Mouse (Mus musculus) testis, adult 2 months (tissue): Measurements from ENCODE around the gene Fli1. TPM values are rescaled to one million over a fixed set of nuclear protein-coding genes. Genes with fewer than 3 reads are reported as not detected.

Experiments
- H3K27ac ChIP-seq: fragments of 200-500 bp; 2 replicates; pipeline ENCODE4 v1.5.1; 2012; ENCODE audit warnings: low read depth, low read length; ENCODE audit not compliant: control insufficient read depth, insufficient read depth
- H3K27me3 ChIP-seq: fragments of 200-500 bp; 2 replicates; pipeline ENCODE4 v1.6.1; 2012; ENCODE audit warnings: mild to moderate bottlenecking, low read length, moderate library complexity; ENCODE audit not compliant: control insufficient read depth, insufficient read depth
- H3K36me3 ChIP-seq: fragments of 200-500 bp; 2 replicates; pipeline ENCODE4 v1.6.1; 2012; ENCODE audit warnings: mild to moderate bottlenecking, low read length; ENCODE audit not compliant: control insufficient read depth, insufficient read depth
- H3K4me1 ChIP-seq: fragments of 200-500 bp; 2 replicates; pipeline ENCODE4 v1.6.1; 2012; ENCODE audit warnings: low read length; ENCODE audit not compliant: control insufficient read depth, insufficient read depth
- H3K4me3 ChIP-seq: fragments of 200-500 bp; 2 replicates; pipeline ENCODE4 v1.5.1; 2012; ENCODE audit warnings: low read depth, mild to moderate bottlenecking, low read length, moderate library complexity, mixed read lengths; ENCODE audit not compliant: control insufficient read depth
- CTCF ChIP-seq: fragments of 200-500 bp; IDR thresholded peaks from 2 replicates; pipeline ENCODE4 v1.5.1; 2012; ENCODE audit warnings: low read depth, mild to moderate bottlenecking, inconsistent platforms, low read length, moderate library complexity; ENCODE audit not compliant: control insufficient read depth, insufficient read depth, insufficient replicate concordance
- POLR2A ChIP-seq: fragments of 200-500 bp; IDR thresholded peaks from 2 replicates; pipeline ENCODE4 v1.6.1; 2012; ENCODE audit warnings: low read depth, mild to moderate bottlenecking, inconsistent platforms, low read length, moderate library complexity; ENCODE audit not compliant: control insufficient read depth
- polyA plus RNA-seq: library from polyadenylated mRNA; depleted of rRNA; stranded (reverse); fragments of >200 nt; gene quantifications from 2 replicates; pipeline ENCODE4 v1.2.3, GENCODE M21; 2012

Gene Fli1
- polyA plus RNA-seq, 1 experiment: 0.51 TPM

- no peaks in the 10 kb centered on the region for H3K27me3 ChIP-seq
- H3K4me1 ChIP-seq: no peaks in the 10 kb centered on the region
- no peaks in the 10 kb centered on the region for H3K36me3 ChIP-seq
- no peak overlapping the region for H3K27ac ChIP-seq
- TF ChIP-seq CTCF (no peak), POLR2A (no peak)
- no peak overlapping the region for H3K4me3 ChIP-seq
Observed at GRCm38 (mm10) chr9:32505460-32506075, 37.1 kb downstream of the Fli1 start.

DNA sequence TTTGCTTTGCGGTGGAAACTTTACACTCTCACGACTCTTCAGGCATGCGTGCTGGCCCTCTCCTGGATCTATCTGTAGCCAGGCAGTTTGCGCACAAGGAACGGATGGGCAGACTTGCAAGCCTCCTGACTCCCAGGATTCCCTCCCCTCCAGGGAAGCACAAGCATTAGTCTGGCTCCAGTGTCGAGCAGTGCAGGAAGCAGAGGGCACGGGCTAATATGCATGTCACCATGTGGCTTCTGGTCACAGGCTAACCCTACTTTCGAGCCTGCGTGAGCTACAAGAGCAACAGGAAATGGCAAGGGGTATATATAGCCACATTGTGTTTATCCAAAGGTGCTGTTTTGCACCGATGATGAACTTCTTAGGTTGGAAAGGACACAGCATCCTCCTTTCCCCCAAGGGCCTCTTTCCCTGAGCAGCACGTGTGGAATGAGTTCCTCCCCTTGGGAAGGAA lies 38.6 kb downstream of the Fli1 start:
- H3K36me3 ChIP-seq: no peaks in the 10 kb centered on the region
- no peaks in the 10 kb centered on the region for H3K4me1 ChIP-seq
- no peak for TF ChIP-seq POLR2A
- TF ChIP-seq CTCF: no peak
- no peak overlapping the region for H3K4me3 ChIP-seq
- H3K27ac ChIP-seq: no peak overlapping the region
- no peaks in the 10 kb centered on the region for H3K27me3 ChIP-seq

DNA sequence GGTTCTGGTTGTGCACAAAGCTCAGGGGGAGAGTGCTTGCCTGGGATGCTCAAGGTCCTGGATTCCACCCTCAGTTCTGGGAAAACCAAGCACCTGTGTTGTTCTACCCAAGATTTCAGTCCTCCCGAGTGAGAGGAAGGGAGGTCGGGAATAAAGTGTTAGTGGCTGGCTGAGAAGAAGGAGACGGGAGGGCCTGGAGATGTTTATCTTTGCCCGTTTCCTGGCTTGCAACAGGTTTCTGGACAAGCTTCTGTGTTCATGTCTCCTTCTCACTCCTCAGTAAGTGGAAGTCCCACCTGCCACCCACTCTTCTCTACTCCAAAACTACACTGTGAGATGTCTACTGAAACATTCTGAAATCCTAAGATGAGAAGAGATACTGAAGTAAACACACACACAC lies 39.2 kb downstream of the Fli1 start:
- H3K4me3 ChIP-seq: no peak overlapping the region
- no peaks in the 10 kb centered on the region for H3K36me3 ChIP-seq
- H3K4me1 ChIP-seq: no peaks in the 10 kb centered on the region
- no peak overlapping the region for H3K27ac ChIP-seq
- no peaks in the 10 kb centered on the region for H3K27me3 ChIP-seq
- TF ChIP-seq POLR2A (no peak), CTCF (no peak)

- Histone ChIP-seq H3K36me3 (no peaks in the 10 kb centered on the region), H3K27me3 (no peaks in the 10 kb centered on the region), H3K4me3 (no peak overlapping the region), H3K27ac (no peak overlapping the region), H3K4me1 (no peaks in the 10 kb centered on the region)
- no peak for TF ChIP-seq CTCF
- TF ChIP-seq POLR2A: no peak
Observed at GRCm38 (mm10) chr9:32502256-32503010, 40.2 kb downstream of the Fli1 start.

DNA sequence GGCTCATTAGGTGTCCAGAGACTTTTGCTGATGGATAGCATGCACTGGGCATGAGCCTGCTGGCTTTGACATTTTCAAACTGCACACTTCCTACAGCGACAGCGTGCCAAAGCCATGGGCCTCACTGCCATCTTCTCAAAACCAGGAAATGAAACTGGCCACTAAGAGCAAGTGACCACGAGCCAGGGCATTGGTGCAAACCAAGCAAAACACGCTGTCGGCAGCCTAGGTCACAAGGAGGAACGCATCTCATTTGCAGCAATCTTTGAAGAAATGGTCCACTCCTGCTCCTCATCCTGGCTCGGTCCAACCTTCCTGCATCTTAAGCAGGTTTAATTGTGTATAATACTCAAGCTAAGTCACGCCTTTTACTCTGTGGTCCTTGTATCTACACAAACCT lies 41.8 kb downstream of the Fli1 start:
- Histone ChIP-seq H3K4me1 (no peaks in the 10 kb centered on the region), H3K36me3 (no peaks in the 10 kb centered on the region), H3K4me3 (no peak overlapping the region), H3K27ac (no peak overlapping the region), H3K27me3 (no peaks in the 10 kb centered on the region)
- no peak for TF ChIP-seq CTCF
- no peak for TF ChIP-seq POLR2A

DNA sequence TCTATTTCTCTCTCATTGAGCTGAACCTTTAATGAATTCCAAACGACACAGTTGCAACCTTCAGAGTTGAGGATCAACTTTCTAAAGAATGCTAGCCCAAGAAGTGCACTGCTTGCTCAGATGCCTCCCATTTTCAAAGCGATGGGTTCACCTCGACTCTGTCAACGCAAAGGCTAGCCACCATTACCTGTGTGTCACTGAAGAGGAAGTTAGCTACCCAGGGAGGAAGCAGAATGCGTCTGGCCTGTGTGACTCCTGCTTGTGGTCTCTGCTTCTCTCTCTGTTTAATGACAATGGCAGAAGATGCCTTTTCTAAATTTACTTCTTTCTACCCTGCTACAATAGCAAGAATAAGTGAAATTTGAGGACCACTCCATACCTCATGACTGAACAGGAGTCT lies 42.6 kb downstream of the Fli1 start:
- Histone ChIP-seq H3K4me3 (no peak overlapping the region), H3K27ac (no peak overlapping the region), H3K36me3 (no peaks in the 10 kb centered on the region), H3K4me1 (no peaks in the 10 kb centered on the region), H3K27me3 (no peaks in the 10 kb centered on the region)
- TF ChIP-seq POLR2A (no peak), CTCF (no peak)

DNA sequence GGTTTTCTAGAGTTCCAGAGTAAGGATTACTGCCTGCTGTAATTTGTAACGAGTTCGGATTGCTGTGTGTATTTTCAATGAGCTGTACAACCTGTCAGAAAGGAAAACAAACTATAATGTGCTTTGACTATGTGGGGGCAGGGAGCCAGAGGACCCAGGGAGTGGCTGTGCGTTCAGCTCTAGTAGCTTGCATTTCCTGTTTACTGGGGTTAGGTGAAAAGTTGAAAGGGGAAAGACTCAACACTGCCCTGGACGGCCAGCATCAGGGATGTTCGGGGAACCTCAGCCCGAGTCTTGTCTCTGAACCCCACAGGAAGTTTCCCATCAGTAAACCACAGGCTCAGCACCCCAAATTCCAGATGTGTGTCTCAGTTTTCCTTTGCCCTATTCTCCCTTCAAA lies 43.2 kb downstream of the Fli1 start:
- TF ChIP-seq CTCF (no peak), POLR2A (no peak)
- Histone ChIP-seq H3K27ac (no peak overlapping the region), H3K4me1 (no peaks in the 10 kb centered on the region)

More for the DNA sequence above, 43.2 kb downstream of the Fli1 start:
- H3K27me3 ChIP-seq: no peaks in the 10 kb centered on the region
- no peaks in the 10 kb centered on the region for H3K36me3 ChIP-seq
- H3K4me3 ChIP-seq: no peak overlapping the region
